Mouse (Mus musculus): ENCODE measurements around the gene Scarf1.

GRCm38 (mm10) chr11:75464417-75464816, 48.9 kb upstream of the Scarf1 start:
- TF ChIP-seq CTCF (IDR thresholded peaks at IDR 0.05; ENCODE audit: low read depth), result no peak
- no peak for TF ChIP-seq EP300 (IDR thresholded peaks at IDR 0.05; ENCODE audit: low read depth)

Data from liver, embryonic 14.5 days (tissue).